Mouse (Mus musculus): ENCODE data around the gene Tnfsf18. TPM values are rescaled to one million over a fixed set of nuclear protein-coding genes. Genes with fewer than 3 reads are reported as not detected.

Tnfsf18 gene
- not detected for total RNA-seq (2023)

GRCm38 (mm10) chr1:161494343-161494742 lies at the start of gene Tnfsf18:
Gene Tnfsf18 (plus strand): TSS chr1:161494655.

Other genes starting within 250 kb of the Tnfsf18 start
- 488 TPM for gene Prdx6, start 243.4 kb upstream of the Tnfsf18 start, total RNA-seq (2023)
- not detected for gene Tnfsf4, start 99.2 kb upstream of the Tnfsf18 start, total RNA-seq (2023)

Measured in CD4-positive naive resting alpha-beta T cell, adult 76 days (primary cell).